Mouse (Mus musculus): ENCODE results near the gene Gm49721. TPM values are rescaled to one million over a fixed set of nuclear protein-coding genes. Genes with fewer than 3 reads are reported as not detected.
"Not testable (repeated sequence)": the region's sequence is repeated elsewhere in the genome, so short reads cannot be mapped to it uniquely, and the experiment has no call there.

The Gm49721 gene
- polyA plus RNA-seq, 1 experiment from 2014 or later = 0.19 TPM

GRCm38 (mm10) chr17:7033192-7034166 is 54.8 kb downstream of the Gm49721 start:
- not testable (repeated sequence) for H3K4me3 ChIP-seq (replicated peaks); H3K36me3 ChIP-seq; H3K9ac ChIP-seq; H3K4me2 ChIP-seq; H3K4me1 ChIP-seq; ATAC-seq (ENCODE audit: insufficient read depth, low FRiP score, low read depth); H3K27ac ChIP-seq; H3K9me3 ChIP-seq; H3K27me3 ChIP-seq (replicated peaks)
- 54% methylated on average over 3 of the region's 17 CpGs for WGBS

- not testable (repeated sequence) for H3K4me2 ChIP-seq; H3K36me3 ChIP-seq; H3K27ac ChIP-seq; H3K4me3 ChIP-seq (replicated peaks); ATAC-seq (ENCODE audit: insufficient read depth, low FRiP score, low read depth); H3K9me3 ChIP-seq; H3K4me1 ChIP-seq; H3K27me3 ChIP-seq (replicated peaks); H3K9ac ChIP-seq
- WGBS = 73% methylated on average over 2 of the region's 4 CpGs
These were observed 90.4 kb downstream of the Gm49721 start for GRCm38 (mm10) chr17:7068997-7069539.

- H3K4me3 ChIP-seq (replicated peaks); H3K27me3 ChIP-seq (replicated peaks); H3K4me2 ChIP-seq; H3K9me3 ChIP-seq; H3K9ac ChIP-seq; H3K36me3 ChIP-seq; ATAC-seq (ENCODE audit: insufficient read depth, low FRiP score, low read depth); H3K27ac ChIP-seq; H3K4me1 ChIP-seq: not testable (repeated sequence)
- 75% methylated on average over 7 of the region's 7 CpGs for WGBS
These were observed 91.0 kb downstream of the Gm49721 start for GRCm38 (mm10) chr17:7069561-7070240.

- not testable (repeated sequence) for H3K4me2 ChIP-seq; H3K4me3 ChIP-seq (replicated peaks); H3K27me3 ChIP-seq (replicated peaks); H3K9me3 ChIP-seq; H3K36me3 ChIP-seq; H3K4me1 ChIP-seq; H3K27ac ChIP-seq; ATAC-seq (ENCODE audit: insufficient read depth, low FRiP score, low read depth); H3K9ac ChIP-seq
- WGBS = 34% methylated on average over 3 of the region's 3 CpGs
These were observed 95.8 kb downstream of the Gm49721 start for GRCm38 (mm10) chr17:7074494-7074893.

- H3K4me3 ChIP-seq (replicated peaks); H3K4me1 ChIP-seq; H3K36me3 ChIP-seq; H3K9ac ChIP-seq; H3K27me3 ChIP-seq (replicated peaks); H3K9me3 ChIP-seq; H3K4me2 ChIP-seq; H3K27ac ChIP-seq; ATAC-seq (ENCODE audit: insufficient read depth, low FRiP score, low read depth): not testable (repeated sequence)
- 78% methylated on average over 5 of the region's 6 CpGs for WGBS
These were observed 96.8 kb downstream of the Gm49721 start for GRCm38 (mm10) chr17:7075519-7075918.

- not testable (repeated sequence) for H3K9me3 ChIP-seq; ATAC-seq (ENCODE audit: insufficient read depth, low FRiP score, low read depth); H3K4me1 ChIP-seq; H3K9ac ChIP-seq; H3K27me3 ChIP-seq (replicated peaks); H3K4me3 ChIP-seq (replicated peaks); H3K36me3 ChIP-seq; H3K4me2 ChIP-seq; H3K27ac ChIP-seq
- WGBS = 0% methylated on average over 1 of the region's 4 CpGs
These were observed 100.9 kb downstream of the Gm49721 start for GRCm38 (mm10) chr17:7079558-7079957.

GRCm38 (mm10) chr17:7084523-7084922 is 105.8 kb downstream of the Gm49721 start:
- H3K27me3 ChIP-seq (replicated peaks); H3K9me3 ChIP-seq; H3K9ac ChIP-seq; H3K4me3 ChIP-seq (replicated peaks); H3K4me2 ChIP-seq; H3K36me3 ChIP-seq; ATAC-seq (ENCODE audit: insufficient read depth, low FRiP score, low read depth); H3K4me1 ChIP-seq; H3K27ac ChIP-seq: not testable (repeated sequence)
- WGBS = no CpG with 5 or more reads among the region's 5 CpGs

- not testable (repeated sequence) for H3K4me2 ChIP-seq; H3K27ac ChIP-seq; H3K36me3 ChIP-seq; H3K4me1 ChIP-seq; ATAC-seq (ENCODE audit: insufficient read depth, low FRiP score, low read depth); H3K4me3 ChIP-seq (replicated peaks); H3K27me3 ChIP-seq (replicated peaks); H3K9ac ChIP-seq; H3K9me3 ChIP-seq
- WGBS = no CpG with 5 or more reads among the region's 12 CpGs
These were observed 106.9 kb downstream of the Gm49721 start for GRCm38 (mm10) chr17:7085469-7086168.

- H3K27me3 ChIP-seq (replicated peaks); ATAC-seq (ENCODE audit: insufficient read depth, low FRiP score, low read depth): not testable (repeated sequence)
- WGBS = 72% methylated on average over 7 of the region's 8 CpGs
These were observed 108.1 kb downstream of the Gm49721 start for GRCm38 (mm10) chr17:7086836-7087235.

More at GRCm38 (mm10) chr17:7086836-7087235, 108.1 kb downstream of the Gm49721 start:
- not testable (repeated sequence) for H3K4me3 ChIP-seq (replicated peaks); H3K4me1 ChIP-seq; H3K9me3 ChIP-seq; H3K9ac ChIP-seq; H3K36me3 ChIP-seq; H3K4me2 ChIP-seq; H3K27ac ChIP-seq

Data from stomach, embryonic 15.5 days (tissue).